Mouse (Mus musculus): ENCODE data around the gene Lpp. TPM values are rescaled to one million over a fixed set of nuclear protein-coding genes. Genes with fewer than 3 reads are reported as not detected.

The Lpp gene
- polyA plus RNA-seq, 1 experiment from 2014 or later = 69.5 TPM

MicroRNAs encoded within 50 kb of the gene (microRNA counts, 519-probe panel; counts per million panel counts)
- 3,220 counts per million, percentile 82 among the panel's probes with 10 or more counts for microRNA mmu-miR-28

Small RNA genes lying within 50 kb of the gene (microRNA-seq; reads per million reads assigned to microRNA genes)
- 2,128 reads per million, percentile 82 among the genes with 10 or more reads in this experiment for gene Mir28a

Measured in stomach, embryonic 15.5 days (tissue).